Mouse (Mus musculus): ENCODE measurements around the gene Pdxdc1.
"Not testable (repeated sequence)": the region's sequence is repeated elsewhere in the genome, so short reads cannot be mapped to it uniquely, and the experiment has no call there.

Gene Pdxdc1

GRCm38 (mm10) chr16:13892850-13893249 lies 10.1 kb downstream of the Pdxdc1 start:
- in situ Hi-C loops (cut with MseI, MboI): no loop called here

DNA sequence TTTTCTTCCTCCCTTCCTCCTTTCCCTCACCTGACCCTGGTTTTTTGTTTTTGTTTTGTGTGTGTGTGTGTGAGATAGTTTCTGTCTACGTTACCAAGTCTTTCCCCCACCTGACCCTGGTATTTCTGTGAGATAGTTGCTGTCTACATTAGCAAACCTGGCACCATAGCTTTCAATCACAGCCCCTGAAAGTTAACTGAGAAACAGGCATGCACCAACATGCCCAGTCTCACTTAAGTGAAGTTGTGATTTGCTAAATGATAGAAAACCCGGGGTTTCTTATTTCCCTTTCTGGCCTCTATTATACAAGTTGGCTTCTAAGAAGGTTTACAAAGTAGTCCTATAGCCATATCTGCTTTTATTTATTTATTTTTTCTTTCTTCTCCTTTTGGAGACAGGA lies 12.5 kb downstream of the Pdxdc1 start:
- in situ Hi-C loops (cut with MseI, MboI): no loop called here

GRCm38 (mm10) chr16:13883094-13883774 lies 19.7 kb downstream of the Pdxdc1 start:
- in situ Hi-C loops (cut with MseI, MboI): no loop called here

DNA sequence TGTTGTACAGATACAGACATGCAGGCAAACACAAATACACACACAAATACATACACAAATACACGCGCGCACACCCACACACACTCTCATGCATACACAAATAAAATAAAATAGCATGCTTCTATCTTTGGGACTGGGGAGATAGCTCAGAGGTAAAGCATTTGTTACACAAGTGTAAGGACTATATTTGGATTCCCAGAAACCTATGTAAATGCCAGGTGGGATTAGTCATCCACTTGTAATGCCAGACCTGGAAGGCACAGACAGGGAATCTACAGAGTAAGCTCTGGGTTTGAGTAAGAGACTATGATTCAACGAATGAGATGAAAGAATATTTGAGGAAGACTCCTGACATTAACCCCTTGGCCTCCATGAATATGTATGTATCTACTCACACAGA lies 27.4 kb downstream of the Pdxdc1 start:
- in situ Hi-C loops (cut with MseI, MboI): no loop called here

DNA sequence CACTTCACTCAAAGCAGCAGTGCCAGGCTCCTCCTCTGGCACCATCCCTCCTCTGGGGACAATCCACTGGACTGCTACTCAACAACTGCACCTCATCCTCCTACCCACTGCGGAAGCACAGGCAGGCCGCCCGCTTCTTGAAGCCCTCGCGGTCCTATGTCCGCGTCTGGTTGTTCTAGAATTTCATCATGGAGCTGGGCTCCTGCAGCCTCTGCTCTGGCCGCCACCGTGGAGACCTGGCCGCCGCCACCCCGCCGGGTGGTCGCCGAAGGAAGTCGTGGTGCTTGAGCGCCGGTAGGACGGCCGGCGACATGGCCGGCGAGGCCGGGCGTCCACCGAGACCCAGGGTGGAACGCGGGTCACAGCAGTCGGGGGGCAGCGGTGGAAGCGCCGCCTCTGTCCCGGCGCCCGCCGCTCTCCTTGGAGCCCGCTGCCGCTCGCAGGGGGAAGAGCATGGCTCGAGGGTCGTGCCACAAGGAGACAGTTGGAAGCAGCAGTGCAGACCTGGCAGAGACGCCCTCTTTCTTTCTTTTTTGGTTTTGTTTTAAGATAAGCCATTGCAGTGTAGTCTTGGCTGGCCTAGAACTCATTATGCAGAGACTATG lies 34.9 kb downstream of the Pdxdc1 start:
- in situ Hi-C loops (cut with MseI, MboI): no loop called here

- in situ Hi-C loops (cut with MseI, MboI): not testable (repeated sequence)
Measured at GRCm38 (mm10) chr16:13867406-13867805, 35.5 kb downstream of the Pdxdc1 start.

- in situ Hi-C loops (cut with MseI, MboI): no loop called here
Measured at GRCm38 (mm10) chr16:13866616-13867015, 36.3 kb downstream of the Pdxdc1 start.

- in situ Hi-C loops (cut with MseI, MboI): no loop called here
Measured at GRCm38 (mm10) chr16:13866076-13866475, 36.9 kb downstream of the Pdxdc1 start.

GRCm38 (mm10) chr16:13853886-13854285 lies 49.0 kb downstream of the Pdxdc1 start:
- in situ Hi-C loops (cut with MseI, MboI): no loop called here

GRCm38 (mm10) chr16:13851446-13851845 lies 51.5 kb downstream of the Pdxdc1 start:
- in situ Hi-C loops (cut with MseI, MboI): no loop called here

- in situ Hi-C loops (cut with MseI, MboI): no loop called here
Measured at GRCm38 (mm10) chr16:13848310-13848709, 54.6 kb downstream of the Pdxdc1 start.

DNA sequence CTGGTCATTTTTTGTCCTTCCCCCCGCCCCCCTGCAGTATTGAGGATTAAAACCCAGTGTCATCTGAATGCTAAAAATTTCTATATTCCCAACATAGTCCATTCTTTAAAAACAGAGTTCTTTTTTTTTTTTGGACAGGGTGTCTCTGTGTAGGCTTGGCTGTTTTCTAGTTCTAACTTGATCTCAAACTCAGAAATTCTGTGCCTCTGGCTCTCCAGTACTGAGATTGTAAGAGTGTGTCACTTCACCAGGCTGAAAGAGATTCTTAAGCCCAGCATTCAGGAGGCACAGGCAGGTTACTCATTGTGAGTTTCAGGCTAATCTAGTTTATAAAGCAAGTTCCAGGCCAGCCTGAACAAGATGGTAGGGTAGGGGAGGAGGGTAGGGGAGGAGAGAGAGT lies 56.3 kb downstream of the Pdxdc1 start:
- in situ Hi-C loops (cut with MseI, MboI): no loop called here

DNA sequence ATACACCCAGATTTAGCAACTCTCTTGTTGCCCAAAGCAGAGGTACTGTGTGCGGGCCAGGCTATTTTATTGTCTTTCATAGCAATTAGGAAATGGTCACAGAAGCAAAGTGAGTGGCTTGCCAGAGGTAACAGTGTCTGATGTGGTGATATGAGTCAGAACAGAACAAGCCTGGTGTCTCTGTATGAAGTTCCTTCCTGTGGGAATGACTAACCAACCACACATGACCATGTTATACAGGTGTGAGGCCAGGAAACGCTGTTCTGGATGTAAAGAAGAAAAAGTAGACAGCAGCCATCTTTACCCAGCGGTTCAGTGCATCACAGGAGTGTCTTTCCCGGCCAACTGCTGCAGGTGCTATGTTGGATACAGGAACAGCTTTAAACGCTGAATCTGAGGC lies 57.9 kb downstream of the Pdxdc1 start:
- in situ Hi-C loops (cut with MseI, MboI): no loop called here

DNA sequence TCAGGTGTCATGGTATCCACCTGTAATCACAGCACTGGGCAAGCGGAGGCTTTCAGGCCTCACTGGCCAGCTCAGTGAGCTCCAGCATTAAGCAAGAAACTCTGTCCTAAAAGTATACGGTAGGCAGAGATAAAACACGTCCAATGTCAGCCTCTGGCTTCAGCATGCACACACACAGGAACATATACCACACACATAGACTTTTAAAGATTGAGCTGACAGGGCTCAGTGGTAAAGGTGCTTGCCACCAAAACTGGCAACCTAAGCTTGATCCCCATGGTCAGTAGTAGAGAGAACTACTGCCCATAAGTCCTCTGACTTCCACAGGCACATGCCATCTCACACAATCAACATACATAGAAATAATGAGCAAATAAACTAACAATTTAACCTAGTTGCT lies 62.0 kb downstream of the Pdxdc1 start:
- in situ Hi-C loops (cut with MseI, MboI): no loop called here

DNA sequence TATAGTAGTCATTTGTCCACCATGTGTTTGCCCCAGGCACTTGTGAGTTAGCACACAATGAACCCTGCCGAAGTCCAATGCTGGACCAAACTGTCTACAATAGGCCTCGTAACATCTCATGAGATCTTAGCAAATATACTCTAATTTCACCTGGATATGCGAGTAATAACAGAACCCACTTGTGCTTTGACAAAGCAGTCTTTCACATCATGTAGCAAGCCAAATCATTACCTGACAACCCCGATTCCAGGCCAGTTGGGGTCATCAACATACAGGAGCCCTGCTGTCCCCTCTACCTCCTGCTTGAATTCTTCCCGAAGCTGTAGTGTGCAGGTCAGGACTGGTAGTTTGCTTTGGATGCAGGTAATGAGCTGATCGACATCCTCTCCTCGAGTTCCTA lies 62.9 kb downstream of the Pdxdc1 start:
- in situ Hi-C loops (cut with MseI, MboI): no loop called here

GRCm38 (mm10) chr16:13834382-13834781 lies 68.5 kb downstream of the Pdxdc1 start:
- in situ Hi-C loops (cut with MseI, MboI): no loop called here

DNA sequence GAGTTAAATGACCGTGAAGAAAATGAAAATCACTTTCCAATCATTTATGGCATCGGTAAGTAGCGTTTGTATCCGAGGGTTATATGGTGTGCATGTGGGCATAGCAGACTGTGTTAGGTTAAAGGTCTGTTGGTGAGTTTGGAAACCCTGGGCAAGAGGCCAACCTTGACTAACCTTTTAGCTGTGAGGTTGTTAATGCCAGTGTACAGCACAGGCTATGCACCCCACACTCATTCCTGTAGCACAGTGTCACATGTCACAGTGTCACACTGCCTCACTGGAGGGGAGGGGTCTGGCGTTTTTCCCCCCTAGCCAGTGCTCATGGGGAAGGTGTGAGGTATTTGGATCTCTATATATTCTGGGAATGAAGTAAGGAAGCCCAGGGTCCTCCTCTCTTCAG lies 71.3 kb downstream of the Pdxdc1 start:
- in situ Hi-C loops (cut with MseI, MboI): no loop called here

DNA sequence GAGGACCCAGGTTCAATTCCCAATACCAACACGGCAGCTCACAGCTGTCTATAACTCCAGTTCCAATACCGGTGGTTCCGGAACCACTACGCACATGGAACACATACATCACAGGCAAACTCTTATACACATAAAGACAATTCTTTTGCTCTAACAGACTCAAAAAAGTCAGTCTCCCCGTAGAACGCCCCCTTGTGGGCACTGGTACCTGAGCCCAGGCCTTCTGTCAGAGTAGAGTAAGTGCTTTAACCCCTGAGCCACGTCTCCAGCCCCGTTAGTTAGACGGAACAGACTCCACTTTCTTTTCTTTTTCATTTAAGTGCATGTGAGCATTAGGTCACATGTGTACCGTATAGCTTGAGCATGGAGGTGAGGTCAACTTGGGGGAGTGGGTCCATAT lies 72.5 kb downstream of the Pdxdc1 start:
- in situ Hi-C loops (cut with MseI, MboI): no loop called here

- in situ Hi-C loops (cut with MseI, MboI): no loop called here
Measured at GRCm38 (mm10) chr16:13826511-13826910, 76.4 kb downstream of the Pdxdc1 start.

GRCm38 (mm10) chr16:13825781-13826490 lies 77.0 kb downstream of the Pdxdc1 start:
- in situ Hi-C loops (cut with MseI, MboI): no loop called here

DNA sequence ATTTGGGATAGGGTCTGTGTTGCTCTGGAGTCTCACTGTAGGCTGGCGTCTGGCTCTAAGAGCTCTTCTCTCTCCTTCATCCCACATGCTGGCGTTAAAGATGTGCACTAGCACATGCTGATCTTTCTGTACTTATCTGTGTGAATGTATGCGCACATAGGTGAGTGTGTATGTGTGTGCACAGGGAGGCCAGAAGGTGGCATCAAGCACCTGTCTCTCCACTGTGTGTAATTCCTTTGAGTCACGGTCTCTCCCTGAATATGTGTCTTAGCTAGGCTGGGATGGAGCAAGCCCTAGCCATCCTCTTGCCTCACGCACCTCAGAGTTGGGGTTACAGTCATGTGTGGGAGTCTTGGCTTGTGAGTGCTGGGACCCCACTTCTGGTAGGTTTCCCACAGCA lies 82.2 kb downstream of the Pdxdc1 start:
- in situ Hi-C loops (cut with MseI, MboI): no loop called here

DNA sequence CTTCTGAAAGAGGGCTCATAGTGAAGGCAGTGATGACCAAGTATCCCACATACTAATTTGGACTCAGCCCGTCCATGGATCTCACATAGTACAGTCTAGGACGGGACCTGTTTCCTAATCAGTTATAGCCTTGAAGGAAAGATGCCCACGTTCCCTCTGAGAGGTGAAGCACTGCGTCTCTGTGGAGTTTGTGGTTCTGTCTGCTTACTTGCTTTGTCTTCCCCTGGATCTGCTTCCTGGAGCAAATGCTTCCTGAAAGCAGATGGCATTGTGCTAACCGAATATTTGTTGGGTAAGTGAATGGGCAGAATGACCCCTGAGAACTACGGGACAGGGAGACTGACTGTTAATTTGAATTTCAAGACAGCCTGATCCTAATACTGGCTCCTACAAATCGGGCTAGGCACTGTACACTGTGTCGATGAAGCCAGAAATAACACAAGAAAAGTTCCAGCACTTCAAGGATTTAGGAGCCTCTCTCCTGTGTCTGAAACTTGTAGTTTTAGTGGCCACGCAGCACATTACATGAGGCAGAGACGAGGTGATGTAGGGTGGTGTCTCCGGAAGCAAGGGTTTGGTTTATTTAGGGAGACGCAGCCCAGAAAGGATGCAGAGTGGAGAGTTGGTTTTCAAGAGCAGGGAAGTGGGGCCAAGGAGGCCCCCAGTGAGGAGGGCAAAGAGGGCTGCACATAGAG lies 83.0 kb downstream of the Pdxdc1 start:
- in situ Hi-C loops (cut with MseI, MboI): no loop called here

GRCm38 (mm10) chr16:13819394-13819743 lies 83.6 kb downstream of the Pdxdc1 start:
- in situ Hi-C loops (cut with MseI, MboI): no loop called here
